Mouse (Mus musculus) C2C12 (cell line): Measurements from ENCODE around the gene Gpx4.

ENCODE experiments used
- CTCF ChIP-seq: IDR thresholded peaks from one replicate; pipeline ENCODE4 v1.5.1; 2011; ENCODE audit not compliant: control insufficient read depth, insufficient read depth, insufficient read length
- MAX ChIP-seq: IDR thresholded peaks from one replicate; pipeline ENCODE4 v1.6.1; 2011; ENCODE audit warnings: mild to moderate bottlenecking, control low read depth

GRCm38 (mm10) chr10:79997819-79998218 lies 49.1 kb upstream of the Gpx4 start:
- TF ChIP-seq CTCF (no peak), MAX (no peak)
